Mouse (Mus musculus) CH12.LX (cell line): ENCODE data around the gene Pa2g4. TPM values are rescaled to one million over a fixed set of nuclear protein-coding genes. Genes with fewer than 3 reads are reported as not detected.

Source experiments
- DNase-seq: peaks from one replicate; pipeline ENCODE4 v3.0.0-alpha.2; 2013; ENCODE audit errors: extremely low read depth
- H3K27ac ChIP-seq: 2 replicates; pipeline ENCODE4 v1.5.1; 2012; ENCODE audit warnings: low read depth, mild to moderate bottlenecking, control low read depth, moderate library complexity; ENCODE audit not compliant: insufficient read depth
- H3K27me3 ChIP-seq: replicated peaks from 2 replicates; pipeline ENCODE3; 2012; ENCODE audit warnings: inconsistent platforms
- H3K36me3 ChIP-seq, 2 experiments: replicated peaks in 1 of 2; 2 replicates each; pipeline versions ENCODE3 to v1.6.1; 2012; ENCODE audit warnings: inconsistent platforms in 1 of 2, low read length in 1 of 2, mild to moderate bottlenecking in 1 of 2, mixed read lengths in 1 of 2, moderate library complexity in 1 of 2; ENCODE audit not compliant: control insufficient read depth in 1 of 2, insufficient read depth in 1 of 2
- H3K4me1 ChIP-seq, 2 experiments: 2 replicates each; pipeline ENCODE4 v1.6.1; 2012; ENCODE audit warnings: inconsistent platforms in 1 of 2, moderate library complexity in 1 of 2; ENCODE audit not compliant: insufficient read depth in 2 of 2, control insufficient read depth in 1 of 2
- H3K4me2 ChIP-seq: 2 replicates; pipeline ENCODE4 v1.6.1; 2012; ENCODE audit warnings: low read depth, mild to moderate bottlenecking, control low read depth; ENCODE audit not compliant: poor library complexity, insufficient read depth, severe bottlenecking
- H3K4me3 ChIP-seq, 3 experiments: fragments of 150-350 bp in 1 of 3; sonication (generic) in 1 of 3; replicated peaks in 1 of 3; 2 replicates each; pipeline versions ENCODE3 to v1.5.1; 2011 to 2012; ENCODE audit warnings: low read depth in 2 of 3, low read length in 2 of 3, mild to moderate bottlenecking in 2 of 3, moderate library complexity in 2 of 3, control low read depth in 1 of 3, improper control_type of control experiment in 1 of 3, inconsistent platforms in 1 of 3, mixed read lengths in 1 of 3; ENCODE audit not compliant: poor library complexity in 1 of 3
- H3K79me2 ChIP-seq: replicated peaks from 2 replicates; pipeline ENCODE4 v1.6.1; 2012; ENCODE audit warnings: mild to moderate bottlenecking, moderate library complexity; ENCODE audit not compliant: control insufficient read depth, poor library complexity, insufficient read depth, severe bottlenecking; ENCODE audit errors: extremely low read depth
- H3K9ac ChIP-seq: 2 replicates; pipeline ENCODE4 v1.6.1; 2012; ENCODE audit warnings: low read depth, mild to moderate bottlenecking, control low read depth, moderate library complexity; ENCODE audit not compliant: insufficient read depth
- H3K9me3 ChIP-seq: replicated peaks from 2 replicates; pipeline ENCODE3; 2012; ENCODE audit warnings: low read length, inconsistent platforms, mixed read lengths
- CTCF ChIP-seq, 2 experiments: IDR thresholded peaks in 1 of 2; conservative IDR thresholded peaks in 1 of 2; 2 replicates each; pipeline ENCODE4 v1.5.1; 2011 to 2012; ENCODE audit warnings: low read depth in 2 of 2, low read length in 2 of 2, improper control_type of control experiment in 1 of 2, inconsistent platforms in 1 of 2, mild to moderate bottlenecking in 1 of 2, moderate library complexity in 1 of 2
- E2F4 ChIP-seq: IDR thresholded peaks from 2 replicates; pipeline ENCODE4 v1.6.1; 2011; ENCODE audit warnings: low read depth, low read length, improper control_type of control experiment; ENCODE audit not compliant: insufficient replicate concordance
- EP300 ChIP-seq: IDR thresholded peaks from 2 replicates; pipeline ENCODE4 v1.6.1; 2011; ENCODE audit warnings: low read length, improper control_type of control experiment
- IRF4 ChIP-seq: IDR thresholded peaks from 2 replicates; pipeline ENCODE4 v1.6.1; 2014; ENCODE audit warnings: low read depth, mild to moderate bottlenecking, inconsistent platforms, low read length, improper control_type of control experiment
- KAT2A ChIP-seq: IDR thresholded peaks from 2 replicates; pipeline ENCODE4 v1.6.1; 2012; ENCODE audit warnings: low read length, improper control_type of control experiment, inconsistent platforms; ENCODE audit not compliant: insufficient replicate concordance
- MAFK ChIP-seq: IDR thresholded peaks from 2 replicates; pipeline ENCODE4 v1.6.1; 2011; ENCODE audit warnings: low read length, improper control_type of control experiment; ENCODE audit not compliant: insufficient replicate concordance
- MAX ChIP-seq: IDR thresholded peaks from 2 replicates; pipeline ENCODE4 v1.6.1; 2011; ENCODE audit warnings: low read length, improper control_type of control experiment
- MAZ ChIP-seq: IDR thresholded peaks from 2 replicates; pipeline ENCODE4 v1.6.1; 2012; ENCODE audit warnings: low read depth, mild to moderate bottlenecking, inconsistent platforms, low read length, improper control_type of control experiment, moderate library complexity
- MEF2A ChIP-seq: IDR thresholded peaks from 2 replicates; pipeline ENCODE4 v1.6.1; 2014; ENCODE audit warnings: low read depth, mild to moderate bottlenecking, inconsistent platforms, low read length, improper control_type of control experiment, borderline replicate concordance
- MXI1 ChIP-seq: IDR thresholded peaks from 2 replicates; pipeline ENCODE4 v1.6.1; 2011; ENCODE audit warnings: mild to moderate bottlenecking, low read depth, low read length, improper control_type of control experiment
- NRF1 ChIP-seq: IDR thresholded peaks from 2 replicates; pipeline ENCODE4 v1.6.1; 2014; ENCODE audit warnings: low read depth, mild to moderate bottlenecking, inconsistent platforms, low read length, improper control_type of control experiment, moderate library complexity
- PAX5 ChIP-seq: IDR thresholded peaks from 2 replicates; pipeline ENCODE4 v1.6.1; 2012; ENCODE audit warnings: low read length, inconsistent platforms, mixed read lengths
- POLR2A ChIP-seq: IDR thresholded peaks from 2 replicates; pipeline ENCODE4 v1.6.1; 2011; ENCODE audit warnings: low read depth, mild to moderate bottlenecking, improper control_type of control experiment, low read length
- TBP ChIP-seq: conservative IDR thresholded peaks from 2 replicates; pipeline ENCODE4 v1.6.1; 2011; ENCODE audit warnings: low read depth, low read length, improper control_type of control experiment
- USF1 ChIP-seq: IDR thresholded peaks from 2 replicates; pipeline ENCODE4 v1.6.1; 2014; ENCODE audit warnings: low read depth, mild to moderate bottlenecking, inconsistent platforms, low read length, improper control_type of control experiment
- USF2 ChIP-seq: conservative IDR thresholded peaks from 2 replicates; pipeline ENCODE4 v1.6.1; 2011; ENCODE audit warnings: low read depth, low read length, improper control_type of control experiment
- ZC3H11A ChIP-seq: IDR thresholded peaks from 2 replicates; pipeline ENCODE4 v1.6.1; 2012; ENCODE audit warnings: low read depth, mild to moderate bottlenecking, inconsistent platforms, low read length, improper control_type of control experiment
- ZMIZ1 ChIP-seq: IDR thresholded peaks from 2 replicates; pipeline ENCODE4 v1.6.1; 2012; ENCODE audit warnings: low read depth, mild to moderate bottlenecking, inconsistent platforms, low read length, improper control_type of control experiment
- ZNF384 ChIP-seq: IDR thresholded peaks from 2 replicates; pipeline ENCODE4 v1.6.1; 2012; ENCODE audit warnings: low read depth, low read length, improper control_type of control experiment, inconsistent platforms
- dilution Hi-C: fragments of 300-500 bp; cut with MboI; formaldehyde crosslinking; loops from 2 replicates; pipeline ENCODE4 v1.14.3; 2020; ENCODE audit warnings: low sequenced_read_pairs; ENCODE audit not compliant: extremely low pct_unique_long_range_greater_than_20kb, extremely low pct_ligation_motif_present
- in situ Hi-C: fragments of 300-500 bp; cut with MboI; formaldehyde crosslinking; loops from 3 replicates; pipeline ENCODE4 v1.14.3; 2019; ENCODE audit warnings: low sequenced_read_pairs, low pct_ligation_motif_present, low pct_unique_long_range_greater_than_20kb, mixed read lengths
- polyA plus RNA-seq: library from polyadenylated mRNA; unstranded; fragments of >175 nt; gene quantifications from 2 replicates; pipeline ENCODE4 v1.2.1, GENCODE M21; 2012; ENCODE audit warnings: low read depth; ENCODE audit not compliant: insufficient read length
- total RNA-seq, 2 experiments: library from RNA; depleted of rRNA; stranded (reverse); fragments of 300-350 nt in 1 of 2; fragments of >200 nt in 1 of 2; gene quantifications; 2 replicates each; pipeline ENCODE4 v1.2.3; 2012 to 2014

Pa2g4 gene
- total and polyA plus RNA-seq, 3 experiments, result 129 to 550 (median 133) TPM

DNA sequence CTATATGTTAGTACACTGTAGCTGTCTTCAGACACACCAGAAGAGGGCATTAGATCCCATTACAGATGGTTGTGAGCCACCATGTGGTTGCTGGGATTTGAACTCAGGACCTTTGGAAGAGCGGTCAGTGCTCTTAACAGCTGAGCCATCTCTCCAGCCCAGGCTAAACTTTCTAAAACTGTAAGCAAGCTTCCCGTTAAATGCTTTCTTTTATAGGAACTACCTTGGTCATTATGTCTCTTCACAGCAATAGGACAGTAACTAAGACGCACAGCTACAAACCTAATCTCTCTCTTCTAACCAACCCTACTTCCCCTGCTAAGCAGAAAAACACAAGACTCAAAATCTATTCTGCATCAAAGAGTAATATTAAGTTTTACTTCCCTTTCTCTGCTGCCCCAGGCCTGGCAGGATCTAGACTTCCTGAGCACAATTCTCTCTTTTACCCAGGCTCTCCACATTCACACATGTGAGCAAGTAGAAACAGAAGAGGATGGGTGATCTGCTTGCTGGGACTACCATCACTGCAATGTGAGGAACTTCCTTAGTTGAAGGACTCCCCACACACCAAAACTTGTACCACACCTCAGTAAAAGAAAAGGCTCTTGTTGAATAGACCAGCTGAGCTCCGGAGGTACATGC lies 30.0 kb downstream of the Pa2g4 start:
- no peak for TF ChIP-seq E2F4
- no peak for TF ChIP-seq POLR2A
- 0 out of 2 replicates have a peak, but pooled peaks have one; percentile 3 for TF ChIP-seq MAFK
- no peak for TF ChIP-seq CTCF (conservative IDR thresholded peaks at IDR 0.05 in 1 of 2, IDR thresholded peaks at IDR 0.05 in 1 of 2; ENCODE audit: low read depth in 2 of 2, low read length in 2 of 2)
- TF ChIP-seq KAT2A, result 0 out of 2 replicates have a peak, but pooled peaks have one; percentile 0
- TF ChIP-seq USF1, result no peak
- peak; percentile 50 for TF ChIP-seq EP300
- no peak for TF ChIP-seq MAZ
- TF ChIP-seq IRF4, result no peak
- 0 out of 2 replicates have a peak, but pooled peaks have one; percentile 2 for TF ChIP-seq MEF2A
- TF ChIP-seq TBP, result peak; percentile 66; the same call in 1 of the 2 replicates
- TF ChIP-seq MAX, result no peak
- no peak for TF ChIP-seq ZC3H11A
- in situ Hi-C loops, result no loop called here
- DNase-seq, result no peak
- Histone ChIP-seq H3K36me3 (no peaks in the 10 kb centered on the region), H3K79me2 (no peaks in the 10 kb centered on the region), H3K9ac (peak overlapping the region; percentile 59), H3K4me1 (peaks cover 3 to 16% of the 10 kb centered on the region in 2 experiments; a peak in 2 of 4 replicates), H3K27me3 (no peaks in the 10 kb centered on the region), H3K9me3 (no peaks in the 10 kb centered on the region), H3K27ac (peak overlapping the region; percentile 49; the same call in 1 of the 2 replicates), H3K4me2 (peak overlapping the region; percentile 88), H3K4me3 (peak overlapping the region in 2 of 3 experiments; percentile 14 to 47)
- dilution Hi-C loops, result no loop called here

GRCm38 (mm10) chr10:128535206-128535605 lies 30.6 kb downstream of the Pa2g4 start:
- no peak overlapping the region for H3K27ac ChIP-seq

More at GRCm38 (mm10) chr10:128535206-128535605, 30.6 kb downstream of the Pa2g4 start:
- Histone ChIP-seq H3K4me2 (no peak overlapping the region), H3K36me3 (no peaks in the 10 kb centered on the region), H3K27me3 (no peaks in the 10 kb centered on the region), H3K4me1 (peaks cover 3 to 16% of the 10 kb centered on the region in 2 experiments; a peak in 2 of 4 replicates), H3K9ac (no peak overlapping the region), H3K79me2 (no peaks in the 10 kb centered on the region), H3K9me3 (no peaks in the 10 kb centered on the region), H3K4me3 (no peak overlapping the region)
- dilution Hi-C loops, result no loop called here
- no peak for TF ChIP-seq MAZ
- no peak for TF ChIP-seq PAX5
- no peak for TF ChIP-seq NRF1
- TF ChIP-seq ZNF384, result no peak
- TF ChIP-seq TBP, result no peak
- TF ChIP-seq MEF2A, result no peak
- no peak for TF ChIP-seq MXI1
- TF ChIP-seq POLR2A, result no peak
- TF ChIP-seq ZMIZ1, result no peak
- TF ChIP-seq USF2, result no peak
- in situ Hi-C loops, result no loop called here
- no peak for DNase-seq
